Mouse (Mus musculus) heart, adult 2 months (tissue): ENCODE measurements at regions not wholly inside any gene's neighbourhood (a gene's known extent, or its start where the extent isn't known, plus 50 kb on each side); places are given as distances from the start of the nearest gene placed in this dataset.

Experiments used
- CTCF ChIP-seq: fragments of 200-600 bp; IDR thresholded peaks from 2 replicates; pipeline ENCODE4 v1.8.1; 2022; ENCODE audit warnings: antibody characterized with exemption, mild to moderate bottlenecking, moderate library complexity
- POLR2A ChIP-seq: fragments of 200-500 bp; IDR thresholded peaks from 2 replicates; pipeline ENCODE4 v1.6.1; 2011; ENCODE audit warnings: mild to moderate bottlenecking, low read depth, low read length, control low read depth; ENCODE audit not compliant: insufficient read depth

GRCm38 (mm10) chr12:27191916-27192315 is 150.5 kb downstream of the Sox11 start:
- TF ChIP-seq CTCF = no peak
- TF ChIP-seq POLR2A = no peak
